Mouse (Mus musculus) lung, adult 2 months (tissue): ENCODE data around the gene Pitpnb.

Experiments
- CTCF ChIP-seq: fragments of 200-500 bp; IDR thresholded peaks from 2 replicates; pipeline ENCODE4 v1.5.1; 2011; ENCODE audit warnings: mild to moderate bottlenecking, low read length, control low read depth; ENCODE audit not compliant: insufficient read depth
- POLR2A ChIP-seq: fragments of 200-500 bp; IDR thresholded peaks from 2 replicates; pipeline ENCODE4 v1.6.1; 2011; ENCODE audit warnings: low read depth, mild to moderate bottlenecking, control low read depth, low read length, borderline replicate concordance; ENCODE audit errors: extremely low read depth

- TF ChIP-seq CTCF: no peak
- TF ChIP-seq POLR2A: no peak
Measured at GRCm38 (mm10) chr5:111391485-111391884, 60.9 kb downstream of the Pitpnb start.
